Mouse (Mus musculus) ES-Bruce4 (cell line): ENCODE results near the gene Kifc3.

Experiments
- CTCF ChIP-seq: IDR thresholded peaks from one replicate; pipeline ENCODE4 v1.8.1; 2011; ENCODE audit warnings: low read depth, low read length
- EP300 ChIP-seq: IDR thresholded peaks from 2 replicates; pipeline ENCODE4 v1.6.1; 2011; ENCODE audit warnings: low read depth, low read length; ENCODE audit not compliant: insufficient read depth

GRCm38 (mm10) chr8:95185891-95186513 is 16.6 kb downstream of the Kifc3 start:
- no peak for TF ChIP-seq CTCF
- TF ChIP-seq EP300, result no peak
